Mouse (Mus musculus) testis, postnatal 10 days (tissue): ENCODE data around the gene Actn1.

Source experiments
- DNase-seq: peaks from one replicate; pipeline ENCODE4 v3.0.0; 2021; ENCODE audit warnings: low spot score

Actn1 gene

DNA sequence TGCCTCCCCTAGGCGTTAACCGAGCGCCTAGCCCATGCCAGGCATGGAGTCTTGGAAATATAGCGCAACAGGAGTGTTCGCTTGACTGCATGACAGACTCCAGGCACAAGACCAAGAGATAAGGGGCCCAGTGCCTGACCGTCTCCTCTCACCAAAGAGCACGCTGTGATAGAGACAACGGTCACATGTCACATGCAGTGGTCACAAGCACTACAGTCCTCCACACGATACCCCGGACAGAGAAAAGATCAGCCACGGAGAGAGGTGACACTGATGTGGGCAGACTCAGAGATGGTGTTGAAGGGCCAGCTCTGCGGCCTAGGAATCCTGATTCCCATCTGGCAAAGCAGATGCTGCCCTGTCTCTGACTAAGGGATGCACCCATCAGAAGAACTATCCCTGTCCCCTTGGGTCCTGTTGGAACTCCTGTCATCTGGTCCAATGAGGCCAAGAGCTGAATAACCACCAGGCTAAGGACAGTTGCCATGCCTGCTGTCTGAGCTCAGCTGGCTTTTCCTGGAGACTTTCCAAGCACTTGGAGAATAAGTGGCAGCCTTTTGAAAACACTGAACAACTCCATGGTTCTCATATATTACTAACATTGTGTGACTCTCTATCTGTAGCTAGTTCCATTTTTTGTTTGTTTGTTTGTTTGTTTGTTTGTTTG is 123.8 kb downstream of the Actn1 start:
- no peak for DNase-seq

DNA sequence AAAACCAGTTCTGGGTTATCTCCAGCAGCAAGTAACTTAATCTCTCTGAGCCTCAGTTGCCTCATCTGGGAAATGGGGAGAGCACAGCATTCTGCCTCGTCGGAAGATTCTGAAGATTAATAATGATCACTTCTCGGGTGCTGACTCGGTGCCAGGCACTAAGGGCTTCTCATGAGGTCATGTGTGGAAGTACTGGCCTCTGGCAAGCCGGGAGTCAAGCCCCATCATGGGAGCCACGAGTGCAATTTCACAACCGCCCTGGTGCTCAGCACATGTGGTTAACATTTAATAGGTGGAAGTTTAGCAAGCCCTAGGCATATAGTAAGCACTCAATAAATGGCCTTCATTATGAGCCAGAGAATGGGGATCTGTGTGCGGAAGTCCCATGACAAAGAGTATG is 125.0 kb downstream of the Actn1 start:
- DNase-seq, result no peak

DNA sequence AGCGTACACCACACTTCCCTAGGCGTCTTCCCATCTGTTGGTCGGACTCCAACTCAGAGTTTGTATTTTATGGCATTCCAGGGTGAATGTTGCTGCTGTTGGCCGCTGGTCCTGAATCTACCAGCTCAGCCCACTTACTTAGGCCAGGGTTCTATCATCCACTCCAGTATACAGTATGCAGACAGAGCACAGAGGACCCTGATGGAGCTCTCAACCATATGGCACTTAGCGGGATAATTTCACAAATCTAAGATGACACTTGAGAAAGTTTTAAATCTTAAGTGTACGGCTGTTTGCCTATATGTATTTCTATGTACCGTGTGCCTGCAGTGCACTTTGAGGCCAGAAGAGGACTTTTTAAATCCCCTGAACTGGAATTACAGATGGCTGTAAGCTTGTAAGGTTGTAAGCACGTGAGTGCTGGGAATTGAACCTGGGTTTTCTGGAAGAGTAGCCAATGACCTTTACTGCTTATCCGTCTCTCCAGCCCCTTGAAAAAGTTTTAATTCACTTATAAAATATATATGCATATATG is 127.1 kb downstream of the Actn1 start:
- DNase-seq, result no peak

DNA sequence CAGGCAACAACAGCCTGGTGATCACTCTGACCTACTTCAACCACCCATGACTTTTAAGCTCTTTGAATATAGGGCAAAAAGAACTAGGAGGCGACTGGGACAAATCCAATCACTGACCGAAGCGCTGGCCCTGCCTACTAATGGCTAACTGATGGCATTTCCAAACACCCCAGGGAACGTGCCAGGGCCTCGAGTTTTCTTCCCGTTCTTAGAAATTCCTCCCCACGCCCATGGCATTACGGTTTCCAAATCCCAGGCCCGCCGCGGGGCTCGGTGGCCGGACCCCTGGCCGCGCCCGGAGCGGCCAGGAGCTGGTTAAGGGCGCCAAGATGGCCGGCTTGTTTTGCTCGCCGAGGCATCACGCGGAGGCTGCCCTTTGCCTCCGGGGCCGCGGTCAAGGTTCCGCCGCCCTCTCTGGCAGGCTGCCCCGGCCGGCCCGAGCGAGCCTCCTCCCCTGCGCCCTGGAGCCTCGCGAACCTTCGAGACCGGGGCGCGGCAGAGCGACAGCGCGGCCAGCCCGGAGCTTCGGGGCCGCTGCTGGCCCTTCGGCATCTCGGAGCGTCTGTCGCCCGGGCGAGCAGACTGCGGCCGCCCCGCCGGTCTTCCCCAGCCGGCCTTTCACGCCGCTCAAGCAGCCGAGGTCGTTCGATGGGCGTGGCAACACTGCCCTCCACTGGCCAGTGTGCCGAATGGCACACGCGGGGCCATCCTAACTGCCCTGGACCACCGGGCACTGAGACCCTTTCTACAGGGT is 127.7 kb downstream of the Actn1 start:
- peak; percentile 91 for DNase-seq

DNA sequence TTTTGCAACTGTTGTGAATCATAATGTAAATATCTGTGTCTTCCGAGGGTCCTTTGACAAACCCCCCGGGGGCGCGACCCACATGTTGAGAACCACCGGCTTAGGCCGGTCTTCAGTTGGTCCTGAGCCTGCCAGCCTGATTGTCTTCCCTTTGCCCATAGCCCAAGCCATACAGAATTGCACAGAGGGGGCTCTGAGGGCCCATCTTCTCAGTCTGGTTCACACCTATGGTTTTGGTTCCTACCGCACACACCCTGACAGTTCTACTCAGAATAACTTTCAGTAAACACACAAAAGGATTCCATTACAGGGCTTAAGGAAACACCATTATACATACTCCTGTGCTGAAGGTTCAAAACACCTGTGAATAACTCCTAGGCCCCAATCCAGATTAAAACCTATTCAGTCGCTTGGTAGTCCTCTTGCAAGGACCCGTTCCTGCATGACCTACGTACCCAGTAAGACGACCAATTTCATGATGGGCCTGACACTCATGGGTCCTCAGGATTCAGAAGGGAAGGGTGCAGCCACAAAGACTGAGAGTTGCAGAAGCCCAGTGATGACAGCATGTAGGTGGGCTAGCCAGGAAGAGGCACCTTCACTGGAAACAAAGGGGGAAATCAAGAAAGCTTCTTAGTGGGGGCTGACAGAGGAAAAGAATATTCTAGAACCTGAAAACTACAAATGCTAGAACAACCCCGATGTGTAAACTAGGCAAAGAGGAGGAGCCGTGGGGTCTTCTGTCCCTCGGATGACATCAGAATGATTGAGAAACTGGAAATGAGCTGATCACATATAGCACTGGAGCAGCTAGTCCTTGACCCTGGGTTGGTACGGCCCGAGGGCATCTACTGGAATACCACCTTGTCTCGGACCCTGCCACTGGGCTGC is 128.6 kb downstream of the Actn1 start:
- DNase-seq, result peak; percentile 45

DNA sequence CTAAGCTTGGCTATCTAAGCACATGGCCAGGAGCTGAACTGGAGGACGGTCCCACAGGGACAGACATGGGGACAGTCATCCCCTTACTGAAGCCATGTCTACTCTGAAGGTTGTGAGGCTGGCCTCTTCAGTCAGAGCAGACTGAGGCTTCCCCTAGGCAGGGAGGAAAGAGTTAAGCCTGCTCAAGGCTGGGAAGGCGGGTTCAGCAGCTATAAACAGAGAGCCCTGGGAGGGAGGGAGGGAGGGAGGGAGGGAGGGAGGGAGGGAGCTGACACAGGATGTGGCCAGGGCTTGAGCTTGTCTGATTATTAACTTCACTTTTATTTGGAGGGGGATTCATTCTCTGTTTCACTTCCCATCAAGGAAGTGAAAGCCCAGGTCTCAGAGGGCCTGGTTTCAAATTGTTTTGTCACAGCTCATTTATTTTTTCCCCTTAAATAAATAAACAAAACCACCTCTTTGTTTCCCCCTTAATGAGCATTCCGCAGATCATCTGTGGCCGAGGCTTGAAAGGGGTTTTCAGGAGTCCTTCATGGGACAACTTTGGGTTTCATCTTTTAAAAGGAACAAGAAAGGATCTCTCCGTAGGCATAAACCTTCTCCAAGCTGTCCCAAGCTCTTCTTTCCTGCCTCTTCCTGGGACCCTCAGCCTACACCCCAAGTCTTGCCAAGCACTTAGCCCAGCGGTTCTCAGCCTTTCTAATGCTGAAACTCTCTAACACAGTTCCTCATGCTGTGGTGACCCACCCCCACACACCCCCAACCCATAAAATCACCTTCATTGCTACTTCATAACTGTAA is 129.4 kb downstream of the Actn1 start:
- no peak for DNase-seq

DNA sequence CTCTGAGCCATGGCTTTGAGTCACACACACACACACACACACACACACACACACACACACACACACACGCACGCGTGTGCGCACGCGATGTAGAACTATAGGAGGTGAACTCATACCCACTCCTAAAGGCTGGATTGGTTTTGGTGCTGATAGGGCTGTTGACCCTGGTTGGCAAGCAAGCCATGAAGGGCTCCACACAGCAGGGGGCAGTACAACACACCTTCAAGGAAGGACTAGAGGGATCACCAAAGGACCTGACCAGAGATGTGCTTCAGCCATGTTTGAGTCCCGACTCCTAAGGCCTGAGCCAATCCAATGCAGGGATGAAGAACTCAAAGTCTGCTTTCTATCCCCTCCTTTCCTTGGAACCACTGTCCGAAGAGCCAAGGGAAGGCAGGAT is 130.6 kb downstream of the Actn1 start:
- DNase-seq, result peak; percentile 70

DNA sequence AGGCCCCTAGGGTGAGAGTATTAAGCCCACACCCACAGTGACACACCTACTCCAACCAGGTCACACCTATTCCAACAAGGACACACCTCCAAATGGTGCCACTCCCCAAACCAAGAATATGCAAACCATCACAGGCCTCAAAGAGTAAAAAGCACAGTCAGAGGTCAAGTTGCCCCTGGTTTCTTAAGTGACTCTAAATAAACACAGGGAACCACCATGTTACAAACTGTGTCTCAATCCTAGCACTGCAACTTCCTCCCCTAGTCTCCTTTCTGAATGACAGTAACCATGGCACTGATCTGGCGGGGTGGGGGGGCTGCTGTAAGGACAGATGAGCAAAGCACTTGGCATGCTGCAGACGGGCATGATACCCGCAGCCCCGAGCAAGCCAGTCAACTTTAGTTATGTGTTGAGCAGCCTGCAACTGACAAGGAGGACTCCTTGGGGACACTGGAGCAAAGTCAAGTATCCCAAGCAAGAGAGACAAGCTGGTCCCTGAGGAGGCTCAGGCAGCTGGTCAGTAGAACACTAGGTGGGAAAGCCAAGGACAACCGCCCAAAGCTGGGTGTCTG is 132.9 kb downstream of the Actn1 start:
- no peak for DNase-seq

DNA sequence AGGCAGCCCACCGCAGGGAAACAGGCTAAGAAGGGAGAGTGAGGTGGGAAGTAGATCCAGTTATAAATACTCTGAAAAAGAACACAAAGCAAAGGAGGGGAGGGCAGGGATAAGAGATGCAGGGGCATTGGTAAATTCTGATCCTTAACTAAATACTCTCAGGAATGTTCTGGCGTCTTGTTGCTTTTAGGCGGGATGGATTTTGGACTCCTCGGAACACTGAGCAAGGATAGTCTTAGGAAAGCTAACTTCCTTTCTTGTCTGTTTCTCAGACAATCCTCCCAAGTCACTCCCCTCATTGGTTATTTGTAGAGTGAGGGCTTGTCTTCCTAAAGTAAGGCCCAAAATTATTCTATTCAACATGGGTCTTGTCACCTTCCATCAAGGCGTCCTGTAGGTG is 134.9 kb downstream of the Actn1 start:
- DNase-seq, result no peak

DNA sequence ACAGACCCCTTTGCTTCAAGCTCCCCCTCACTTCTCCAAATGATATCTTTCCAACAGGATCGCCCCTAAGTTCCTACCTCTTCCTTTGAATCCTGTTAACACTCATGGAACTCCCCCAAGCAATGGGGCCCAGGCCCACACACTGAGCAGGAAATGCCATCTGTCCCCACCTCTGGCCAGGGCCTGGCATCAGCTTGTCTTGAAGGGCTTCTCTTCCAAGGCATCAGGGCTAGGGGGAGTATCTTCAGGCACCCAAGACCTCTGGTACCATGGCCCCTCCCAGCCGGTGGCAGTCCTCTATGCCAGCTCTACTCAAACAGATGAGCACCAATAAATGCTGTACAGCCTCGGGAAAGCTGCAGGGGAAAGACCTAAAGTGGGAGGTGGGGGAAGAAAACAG is 135.4 kb downstream of the Actn1 start:
- DNase-seq, result no peak

DNA sequence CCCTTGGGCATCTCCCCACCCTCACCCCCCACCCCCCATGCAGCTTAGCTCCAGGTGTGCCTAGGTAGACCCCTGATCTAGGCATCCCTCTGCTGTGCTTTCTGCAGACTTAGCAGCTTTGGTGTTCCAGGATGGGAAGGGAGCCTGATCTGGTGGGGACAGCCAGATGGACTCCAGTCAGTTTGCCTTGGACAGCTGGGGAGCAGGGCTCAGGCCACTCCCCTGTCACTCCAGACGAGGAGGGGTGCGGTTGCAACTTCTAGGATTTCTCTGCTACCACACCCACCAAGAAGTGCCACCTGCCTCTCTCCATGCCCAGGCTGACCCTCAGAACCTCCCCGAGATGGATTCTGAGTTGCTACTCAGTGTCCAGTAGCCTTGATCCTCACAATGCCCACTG is 136.0 kb downstream of the Actn1 start:
- DNase-seq, result no peak

DNA sequence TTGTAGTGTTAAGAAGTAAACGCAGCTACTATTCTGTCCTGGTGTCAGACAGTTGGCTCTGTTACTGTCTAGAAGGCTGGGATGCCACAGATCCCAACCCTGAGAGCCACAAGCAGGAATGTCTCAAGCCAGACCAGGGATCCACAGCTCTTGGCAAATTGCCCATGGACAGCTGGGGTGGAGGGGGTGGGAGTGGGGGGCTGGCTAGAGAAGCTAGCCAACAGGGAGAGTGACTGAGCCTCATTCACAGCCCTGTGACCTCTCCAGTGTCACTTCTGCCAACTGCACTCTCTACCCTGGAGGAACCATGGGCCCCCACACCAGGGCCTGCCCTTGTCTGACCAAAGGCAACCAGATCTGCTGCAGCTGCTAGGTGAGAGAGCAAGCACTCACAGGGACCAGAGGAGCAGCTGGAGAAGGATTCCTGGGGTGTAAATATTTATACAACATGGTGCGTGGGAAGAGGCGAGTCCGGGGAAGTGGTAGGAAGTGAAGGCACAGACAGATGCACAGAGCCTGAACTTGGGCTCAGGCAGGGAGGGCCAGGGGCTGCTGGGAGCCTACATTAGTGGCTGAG is 136.9 kb downstream of the Actn1 start:
- DNase-seq, result no peak

DNA sequence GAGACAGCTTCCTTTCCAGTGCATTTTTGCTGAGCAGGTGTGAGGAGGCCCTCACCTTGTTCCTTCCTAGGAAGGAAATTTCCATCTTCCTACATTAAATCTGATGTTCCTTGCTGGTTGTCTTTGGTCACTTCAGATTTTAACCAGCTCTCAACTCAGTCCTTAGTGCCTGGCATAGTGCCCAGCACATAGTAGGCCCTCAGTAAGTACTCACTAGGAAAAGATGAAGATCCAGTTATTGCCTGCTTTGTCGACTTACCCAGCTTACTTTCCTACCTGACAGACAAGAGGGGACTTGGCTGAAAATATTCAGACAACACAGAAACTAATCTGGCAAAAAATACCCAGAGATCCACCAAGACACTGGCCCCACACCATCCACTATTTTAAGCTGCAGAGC is 138.7 kb downstream of the Actn1 start:
- no peak for DNase-seq

DNA sequence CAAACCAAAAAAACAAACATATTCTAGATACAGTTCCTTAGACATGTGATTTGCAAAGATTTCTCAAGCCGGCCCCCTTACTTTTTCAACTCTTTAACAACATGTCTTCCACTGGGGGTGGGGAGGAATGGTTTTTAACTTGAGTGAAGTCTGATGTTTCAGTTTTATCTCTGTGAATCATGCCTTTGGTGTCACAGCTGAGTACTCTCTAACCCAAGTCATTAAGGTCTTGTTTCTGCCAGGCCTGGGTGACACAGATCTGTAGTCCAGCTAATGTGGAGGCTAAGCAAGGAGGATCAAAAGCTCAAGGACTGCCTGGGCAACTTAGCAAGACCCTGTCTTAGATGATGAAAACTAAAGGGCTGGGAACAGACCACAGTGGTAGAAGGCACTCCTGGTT is 141.6 kb downstream of the Actn1 start:
- no peak for DNase-seq
